Mouse (Mus musculus): ENCODE data around the gene Gm9857.

- TF ChIP-seq EP300 (optimal IDR thresholded peaks at IDR 0.05) (no peak), CTCF (IDR thresholded peaks at IDR 0.05; ENCODE audit: low read depth) (no peak)
Observed at GRCm38 (mm10) chr3:108961655-108962054, 21.4 kb upstream of the Gm9857 start.
